Mouse (Mus musculus): ENCODE data around the gene Dmd. TPM values are rescaled to one million over a fixed set of nuclear protein-coding genes. Genes with fewer than 3 reads are reported as not detected.
"Not testable (repeated sequence)": the region's sequence is repeated elsewhere in the genome, so short reads cannot be mapped to it uniquely, and the experiment has no call there.

Dmd gene
- polyA plus RNA-seq, 1 experiment = not detected

GRCm38 (mm10) chrX:83674998-83675397, 726.3 kb downstream of the Dmd start:
- WGBS = 92% methylated on average over 1 of the region's 1 CpGs
- Histone ChIP-seq H3K27ac (ENCODE audit: insufficient read depth, low read depth, low read length) (no peak overlapping the region), H3K4me1 (ENCODE audit: control insufficient read depth, insufficient read depth, low read length) (no peaks in the 10 kb centered on the region), H3K4me3 (ENCODE audit: insufficient read depth, low read depth, low read length) (no peak overlapping the region)
- TF ChIP-seq CTCF (IDR thresholded peaks at IDR 0.05; ENCODE audit: insufficient read depth, low read depth, low read length) = no peak

- H3K4me3 ChIP-seq (ENCODE audit: insufficient read depth, low read depth, low read length) = no peak overlapping the region
- no peaks in the 10 kb centered on the region for H3K4me1 ChIP-seq (ENCODE audit: control insufficient read depth, insufficient read depth, low read length)
- TF ChIP-seq POLR2A (IDR thresholded peaks at IDR 0.05; ENCODE audit: insufficient read depth, low read depth, low read length) = no peak
- TF ChIP-seq CTCF (IDR thresholded peaks at IDR 0.05; ENCODE audit: insufficient read depth, low read depth, low read length) = no peak
- H3K27ac ChIP-seq (ENCODE audit: insufficient read depth, low read depth, low read length) = no peak overlapping the region
These were observed 737.9 kb downstream of the Dmd start for GRCm38 (mm10) chrX:83686547-83686946.

- Histone ChIP-seq H3K4me3 (ENCODE audit: insufficient read depth, low read depth, low read length) (no peak overlapping the region), H3K27ac (ENCODE audit: insufficient read depth, low read depth, low read length) (no peak overlapping the region), H3K4me1 (ENCODE audit: control insufficient read depth, insufficient read depth, low read length) (no peaks in the 10 kb centered on the region)
- 24% methylated on average over 1 of the region's 1 CpGs for WGBS
- TF ChIP-seq POLR2A (IDR thresholded peaks at IDR 0.05; ENCODE audit: insufficient read depth, low read depth, low read length) (no peak), CTCF (IDR thresholded peaks at IDR 0.05; ENCODE audit: insufficient read depth, low read depth, low read length) (no peak)
These were observed 791.9 kb downstream of the Dmd start for GRCm38 (mm10) chrX:83740533-83740932.

DNA sequence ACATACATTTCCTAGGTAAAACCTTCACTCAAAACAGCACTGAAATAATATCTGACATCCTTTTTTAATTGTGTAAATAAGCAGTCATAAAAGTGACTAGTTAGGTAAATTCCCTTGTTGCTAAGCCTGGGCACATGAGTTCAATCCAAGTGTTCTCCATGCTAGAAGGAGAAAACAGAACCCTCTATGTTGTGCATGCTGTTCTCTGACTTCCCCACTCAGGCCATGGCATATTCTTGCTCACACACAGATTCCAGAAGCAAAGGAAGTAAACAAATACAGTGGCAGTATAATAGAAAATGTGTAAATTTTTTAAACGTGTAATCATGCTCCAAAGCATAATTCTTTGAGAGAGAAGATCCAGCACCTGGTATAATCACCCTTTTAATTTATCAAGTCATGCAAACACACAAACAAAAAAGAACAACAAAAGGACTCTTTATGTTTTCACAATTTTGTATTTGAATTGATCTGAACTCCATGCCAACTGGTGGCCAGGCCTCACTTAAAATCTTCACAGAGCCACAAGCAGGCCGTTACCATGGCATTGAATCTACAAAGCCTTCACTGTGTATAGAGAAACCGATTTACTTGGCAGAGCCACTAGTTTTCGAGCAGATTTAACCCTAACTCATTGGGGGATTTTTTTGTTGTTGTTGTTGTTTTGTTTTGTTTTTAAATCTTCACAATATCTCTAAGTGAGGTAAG, 797.8 kb downstream of the Dmd start:
- Histone ChIP-seq H3K27ac (ENCODE audit: insufficient read depth, low read depth, low read length) (no peak overlapping the region), H3K4me1 (ENCODE audit: control insufficient read depth, insufficient read depth, low read length) (no peaks in the 10 kb centered on the region), H3K4me3 (ENCODE audit: insufficient read depth, low read depth, low read length) (no peak overlapping the region)
- TF ChIP-seq CTCF (IDR thresholded peaks at IDR 0.05; ENCODE audit: insufficient read depth, low read depth, low read length) (no peak), POLR2A (IDR thresholded peaks at IDR 0.05; ENCODE audit: insufficient read depth, low read depth, low read length) (no peak)
- WGBS = 25% methylated on average over 4 of the region's 4 CpGs

- TF ChIP-seq POLR2A (IDR thresholded peaks at IDR 0.05; ENCODE audit: insufficient read depth, low read depth, low read length) (no peak), CTCF (IDR thresholded peaks at IDR 0.05; ENCODE audit: insufficient read depth, low read depth, low read length) (no peak)
- H3K4me3 ChIP-seq (ENCODE audit: insufficient read depth, low read depth, low read length) = no peak overlapping the region
- no peak overlapping the region for H3K27ac ChIP-seq (ENCODE audit: insufficient read depth, low read depth, low read length)
- H3K4me1 ChIP-seq (ENCODE audit: control insufficient read depth, insufficient read depth, low read length) = no peaks in the 10 kb centered on the region
These were observed 838.7 kb downstream of the Dmd start for GRCm38 (mm10) chrX:83787406-83787805.

DNA sequence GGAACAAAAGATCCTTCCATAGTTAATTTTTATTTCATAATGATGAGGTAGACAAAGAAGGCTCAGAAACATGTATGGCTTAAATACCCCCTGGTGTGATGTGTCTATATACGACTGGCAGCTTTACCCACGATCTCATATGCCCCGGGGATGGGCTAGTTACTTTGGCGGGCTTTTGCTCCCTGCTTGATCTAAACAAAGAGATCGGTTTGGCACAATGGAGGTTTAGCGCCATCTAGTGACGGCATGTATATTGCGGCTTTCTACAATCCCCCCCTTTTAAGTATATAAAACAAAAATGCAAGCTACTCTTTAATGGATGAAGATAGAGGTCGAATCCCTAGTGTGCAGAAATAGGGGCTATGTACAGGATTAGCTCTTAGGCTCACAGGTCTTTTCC, 918.8 kb downstream of the Dmd start:
- not testable (repeated sequence) for H3K4me3 ChIP-seq (ENCODE audit: insufficient read depth, low read depth, low read length); H3K4me1 ChIP-seq (ENCODE audit: control insufficient read depth, insufficient read depth, low read length); H3K27ac ChIP-seq (ENCODE audit: insufficient read depth, low read depth, low read length)
- 51% methylated on average over 9 of the region's 9 CpGs for WGBS

DNA sequence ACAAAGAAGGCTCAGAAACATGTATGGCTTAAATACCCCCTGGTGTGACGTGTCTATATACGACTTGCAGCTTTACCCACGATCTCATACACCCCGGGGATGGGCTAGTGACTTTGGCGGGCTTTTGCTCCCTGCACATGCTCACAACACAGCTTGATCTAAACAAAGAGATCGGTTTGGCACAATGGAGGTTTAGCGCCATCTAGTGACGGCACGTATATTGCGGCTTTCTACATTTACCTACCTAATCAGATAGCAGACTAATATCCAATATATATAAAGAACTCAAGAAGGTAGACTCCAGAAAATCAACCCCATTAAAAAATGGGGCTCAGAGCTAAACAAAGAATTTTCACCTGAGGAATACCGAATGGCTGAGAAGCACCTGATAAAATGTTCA, 926.7 kb downstream of the Dmd start:
- not testable (repeated sequence) for H3K4me1 ChIP-seq (ENCODE audit: control insufficient read depth, insufficient read depth, low read length); H3K4me3 ChIP-seq (ENCODE audit: insufficient read depth, low read depth, low read length); H3K27ac ChIP-seq (ENCODE audit: insufficient read depth, low read depth, low read length)
- 87% methylated on average over 11 of the region's 11 CpGs for WGBS

DNA sequence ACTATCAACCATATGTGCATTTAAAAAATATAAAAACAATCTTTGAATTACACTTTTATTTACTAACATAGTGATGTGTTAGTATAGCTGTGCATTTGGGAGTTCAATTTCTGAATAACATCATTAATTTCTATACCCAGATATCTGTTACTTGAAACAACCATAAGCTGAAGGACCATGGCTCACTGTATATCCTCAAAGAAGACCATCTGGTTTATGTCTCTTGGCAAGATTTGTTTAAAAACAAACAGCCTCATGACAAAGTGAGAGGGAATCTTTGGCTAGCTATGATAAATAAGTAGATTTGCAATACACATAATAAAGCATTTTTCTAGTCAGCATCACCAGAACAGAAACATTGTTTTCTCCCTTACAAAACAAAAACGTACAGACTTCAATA, 1027.2 kb downstream of the Dmd start:
- TF ChIP-seq POLR2A (IDR thresholded peaks at IDR 0.05; ENCODE audit: insufficient read depth, low read depth, low read length) = no peak
- no peak for TF ChIP-seq CTCF (IDR thresholded peaks at IDR 0.05; ENCODE audit: insufficient read depth, low read depth, low read length)
- Histone ChIP-seq H3K27ac (ENCODE audit: insufficient read depth, low read depth, low read length) (no peak overlapping the region), H3K4me1 (ENCODE audit: control insufficient read depth, insufficient read depth, low read length) (no peaks in the 10 kb centered on the region), H3K4me3 (ENCODE audit: insufficient read depth, low read depth, low read length) (no peak overlapping the region)
- WGBS = 60% methylated on average over 1 of the region's 1 CpGs

GRCm38 (mm10) chrX:84001294-84001693, 1052.6 kb downstream of the Dmd start:
- H3K27ac ChIP-seq (ENCODE audit: insufficient read depth, low read depth, low read length) = no peak overlapping the region
- TF ChIP-seq POLR2A (IDR thresholded peaks at IDR 0.05; ENCODE audit: insufficient read depth, low read depth, low read length) (no peak), CTCF (IDR thresholded peaks at IDR 0.05; ENCODE audit: insufficient read depth, low read depth, low read length) (no peak)
- 34% methylated on average over 7 of the region's 7 CpGs for WGBS
- H3K4me1 ChIP-seq (ENCODE audit: control insufficient read depth, insufficient read depth, low read length) = no peaks in the 10 kb centered on the region
- H3K4me3 ChIP-seq (ENCODE audit: insufficient read depth, low read depth, low read length) = no peak overlapping the region

- 94% methylated on average over 3 of the region's 3 CpGs for WGBS
- not testable (repeated sequence) for H3K27ac ChIP-seq (ENCODE audit: insufficient read depth, low read depth, low read length); H3K4me3 ChIP-seq (ENCODE audit: insufficient read depth, low read depth, low read length); H3K4me1 ChIP-seq (ENCODE audit: control insufficient read depth, insufficient read depth, low read length)
These were observed 1113.8 kb downstream of the Dmd start for GRCm38 (mm10) chrX:84062431-84062830.

All from olfactory bulb, adult 2 months (tissue).